Mouse (Mus musculus) limb, embryonic 14.5 days (tissue): ENCODE data around the gene Lrrc30. TPM values are rescaled to one million over a fixed set of nuclear protein-coding genes. Genes with fewer than 3 reads are reported as not detected.

Experiments used
- ATAC-seq: fragments of 200-750 bp; cut with Nextera tagmentation; 2 replicates; pipeline ENCODE4 v1.8.0; 2017; ENCODE audit warnings: low read depth, moderate number of reproducible peaks, moderate TSS enrichment; ENCODE audit not compliant: low FRiP score
- DNase-seq: peaks from one replicate; pipeline ENCODE4 v3.0.0-alpha.2; 2015; ENCODE audit warnings: low spot score
- H3K27ac ChIP-seq: fragments of 300-500 bp; sonication (generic); replicated peaks from 2 replicates; pipeline ENCODE4 v1.5.1; 2014; ENCODE audit warnings: low read depth, mild to moderate bottlenecking, low read length, moderate library complexity, mixed read lengths
- H3K27me3 ChIP-seq: fragments of 300-500 bp; sonication (generic); 2 replicates; pipeline ENCODE4 v1.6.1; 2014; ENCODE audit warnings: low read length, mixed read lengths; ENCODE audit not compliant: control insufficient read depth, insufficient read depth
- H3K36me3 ChIP-seq: fragments of 300-500 bp; sonication (generic); 2 replicates; pipeline ENCODE4 v1.6.1; 2014; ENCODE audit warnings: mild to moderate bottlenecking, low read length, moderate library complexity, mixed read lengths; ENCODE audit not compliant: control insufficient read depth, insufficient read depth
- H3K4me1 ChIP-seq: fragments of 300-500 bp; sonication (generic); 2 replicates; pipeline ENCODE4 v1.6.1; 2014; ENCODE audit warnings: antibody characterized with exemption, low read length, mixed read lengths; ENCODE audit not compliant: control insufficient read depth, insufficient read depth
- H3K4me2 ChIP-seq: fragments of 300-500 bp; sonication (generic); replicated peaks from 2 replicates; pipeline ENCODE4 v1.6.1; 2014; ENCODE audit warnings: low read depth, mild to moderate bottlenecking, low read length, moderate library complexity; ENCODE audit not compliant: severe bottlenecking
- H3K4me3 ChIP-seq: fragments of 300-500 bp; sonication (generic); replicated peaks from 2 replicates; pipeline ENCODE4 v1.5.1; 2014; ENCODE audit warnings: low read length
- H3K9ac ChIP-seq: fragments of 300-500 bp; sonication (generic); 2 replicates; pipeline ENCODE4 v1.6.1; 2014; ENCODE audit warnings: mild to moderate bottlenecking, low read depth, low read length, moderate library complexity; ENCODE audit not compliant: severe bottlenecking
- H3K9me3 ChIP-seq: fragments of 300-500 bp; sonication (generic); 2 replicates; pipeline ENCODE4 v1.6.1; 2016; ENCODE audit warnings: low read length; ENCODE audit not compliant: control insufficient read depth
- POLR2A ChIP-seq: fragments of 200-500 bp; IDR thresholded peaks from 2 replicates; pipeline ENCODE4 v1.8.0; 2012; ENCODE audit warnings: inconsistent platforms, mild to moderate bottlenecking, moderate library complexity, borderline replicate concordance; ENCODE audit not compliant: insufficient read depth, insufficient read length; ENCODE audit errors: extremely low read depth
- WGBS: fragments of 180-500 bp; shearing (Covaris S2); extraction: QIAGEN DNeasy Blood & Tissue Kit; methylation state at CpG from one replicate; pipeline ENCODE4 v1.1.7; 2014; 5-methylcytosine and 5-hydroxymethylcytosine counted together
- polyA plus RNA-seq, 2 experiments: library from polyadenylated mRNA; depleted of rRNA in 1 of 2; stranded (reverse) in 1 of 2; unstranded in 1 of 2; fragments of >200 nt; fragmentation: Nextera tagmentation in 1 of 2; extraction: Ambion mirVana in 1 of 2; gene quantifications; 2 replicates each; pipeline versions ENCODE4 v1.2.1 to v1.2.3; 2012 to 2014

Gene Lrrc30
- polyA plus RNA-seq (2012; rRNA removed) (0.54 and 0.79 TPM in 2 replicates), polyA plus RNA-seq (2014; fragmentation: Nextera tagmentation; extraction: Ambion mirVana) (0.66 and 1.2 TPM in 2 replicates)

DNA sequence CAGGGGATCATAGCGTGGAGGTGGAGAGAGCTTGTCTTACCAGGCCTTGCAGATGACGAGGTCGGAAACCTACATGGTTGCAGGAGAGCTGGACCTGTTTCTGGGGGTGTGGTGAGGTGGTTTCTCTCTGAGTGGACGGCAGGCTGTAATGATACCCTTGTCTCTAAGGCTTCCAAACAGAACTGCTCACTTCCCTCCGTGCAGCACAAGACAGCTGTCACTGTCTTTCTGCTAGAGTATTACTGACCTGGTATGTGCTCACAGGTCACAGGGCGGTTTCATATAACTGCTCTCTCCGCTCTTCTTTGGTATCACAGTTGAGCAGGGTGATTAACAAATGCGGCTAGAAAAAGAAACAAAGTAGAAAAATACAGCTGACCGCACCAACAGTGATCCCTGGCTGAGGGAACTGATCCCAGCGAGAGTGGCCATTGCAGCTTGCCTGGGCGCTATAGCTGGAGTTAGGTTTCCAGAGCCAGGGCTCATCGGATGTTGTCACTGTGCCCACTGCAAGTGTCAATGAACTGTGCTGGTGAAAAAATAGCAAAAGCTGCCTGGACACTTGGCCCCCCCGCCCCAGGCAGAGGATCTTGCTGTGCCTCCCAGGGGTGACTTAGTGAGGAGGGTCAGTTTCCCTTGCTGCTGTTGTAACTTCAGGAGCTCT is at the start of gene Lrrc30:
Lrrc30 (minus strand) TSS at position 48 of the 664 bp plus-strand sequence.
- no peaks in the 10 kb centered on the region for H3K36me3 ChIP-seq
- no peak for TF ChIP-seq POLR2A
- H3K4me3 ChIP-seq = no peak within 1 kb of the TSS
- DNase-seq = peak; percentile 19
- ATAC-seq = peak; percentile 78
- H3K4me2 ChIP-seq = no peak within 1 kb of the TSS
- no peaks in the 10 kb centered on the region for H3K27me3 ChIP-seq
- H3K9ac ChIP-seq = no peak within 1 kb of the TSS
- peaks cover 14% of the 10 kb centered on the region for H3K4me1 ChIP-seq
- WGBS = 81% methylated on average over 13 of the region's 13 CpGs
- H3K27ac ChIP-seq = no peak within 1 kb of the TSS
- H3K9me3 ChIP-seq = no peaks in the 10 kb centered on the region

- H3K27me3 ChIP-seq = no peaks in the 10 kb centered on the region
- H3K27ac ChIP-seq = no peak overlapping the region
- H3K4me1 ChIP-seq = no peaks in the 10 kb centered on the region
- DNase-seq (no peak), ATAC-seq (no peak)
- H3K4me3 ChIP-seq = no peak overlapping the region
- no peaks in the 10 kb centered on the region for H3K36me3 ChIP-seq
- no peak for TF ChIP-seq POLR2A
- no peak overlapping the region for H3K4me2 ChIP-seq
- WGBS = 67% methylated on average over 6 of the region's 6 CpGs
- H3K9ac ChIP-seq = no peak overlapping the region
- H3K9me3 ChIP-seq = no peaks in the 10 kb centered on the region
Measured at GRCm38 (mm10) chr17:67681084-67681483, 48.6 kb upstream of the Lrrc30 start.

- Histone ChIP-seq H3K4me3 (no peak overlapping the region), H3K4me2 (no peak overlapping the region), H3K9me3 (no peaks in the 10 kb centered on the region), H3K27ac (no peak overlapping the region), H3K9ac (no peak overlapping the region), H3K36me3 (no peaks in the 10 kb centered on the region), H3K27me3 (no peaks in the 10 kb centered on the region), H3K4me1 (no peaks in the 10 kb centered on the region)
- no peak for TF ChIP-seq POLR2A
- DNase-seq (no peak), ATAC-seq (no peak)
- 94% methylated on average over 1 of the region's 1 CpGs for WGBS
Measured at GRCm38 (mm10) chr17:67678576-67678975, 46.1 kb upstream of the Lrrc30 start.

- WGBS = 16% methylated on average over 3 of the region's 3 CpGs
- Histone ChIP-seq H3K36me3 (no peaks in the 10 kb centered on the region), H3K27ac (no peak overlapping the region), H3K4me1 (no peaks in the 10 kb centered on the region), H3K4me2 (no peak overlapping the region), H3K4me3 (no peak overlapping the region), H3K9ac (no peak overlapping the region), H3K27me3 (no peaks in the 10 kb centered on the region), H3K9me3 (no peaks in the 10 kb centered on the region)
- DNase-seq (peak; percentile 77), ATAC-seq (0 out of 2 replicates have a peak, but pooled peaks have one; percentile 47)
- TF ChIP-seq POLR2A = no peak
Measured at GRCm38 (mm10) chr17:67667981-67668380, 35.5 kb upstream of the Lrrc30 start.

DNA sequence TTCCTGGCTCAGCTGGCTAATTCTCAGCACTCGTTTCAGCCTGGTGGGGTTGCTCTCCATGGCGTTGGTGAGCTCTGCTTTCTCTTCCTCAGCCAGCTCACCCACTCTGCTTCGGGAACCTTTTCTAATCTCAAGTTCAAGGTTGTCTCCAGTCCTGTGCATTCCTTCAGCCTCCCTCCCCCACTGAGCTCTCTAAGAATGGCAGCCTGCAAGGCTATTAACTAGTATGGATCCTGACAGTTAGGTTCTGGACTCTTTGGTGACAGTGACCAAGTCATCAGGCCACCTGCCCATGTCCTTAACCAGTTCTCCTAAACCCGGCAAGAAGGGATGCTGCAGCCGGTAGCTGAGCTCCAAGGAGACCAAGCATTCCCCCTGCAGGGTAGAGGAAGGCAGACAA is 34.5 kb upstream of the Lrrc30 start:
- 63% methylated on average over 5 of the region's 5 CpGs for WGBS

More for the DNA sequence above, 34.5 kb upstream of the Lrrc30 start:
- no peak overlapping the region for H3K4me2 ChIP-seq
- no peaks in the 10 kb centered on the region for H3K9me3 ChIP-seq
- H3K36me3 ChIP-seq = no peaks in the 10 kb centered on the region
- TF ChIP-seq POLR2A = no peak
- no peaks in the 10 kb centered on the region for H3K27me3 ChIP-seq
- no peak overlapping the region for H3K4me3 ChIP-seq
- H3K4me1 ChIP-seq = no peaks in the 10 kb centered on the region
- H3K9ac ChIP-seq = no peak overlapping the region
- DNase-seq (no peak), ATAC-seq (no peak)
- H3K27ac ChIP-seq = no peak overlapping the region
